Mouse (Mus musculus) stomach, postnatal 0 days (tissue): Measurements from ENCODE around the gene Pde4dip. TPM values are rescaled to one million over a fixed set of nuclear protein-coding genes. Genes with fewer than 3 reads are reported as not detected.

Source experiments
- ATAC-seq: fragments of 200-750 bp; cut with Nextera tagmentation; 2 replicates; pipeline ENCODE4 v1.8.0; 2017; ENCODE audit not compliant: low FRiP score, low TSS enrichment
- DNase-seq: peaks from one replicate; pipeline ENCODE4 v3.0.0-alpha.2; 2016; ENCODE audit warnings: low spot score
- H3K27ac ChIP-seq: fragments of 300-500 bp; sonication (generic); replicated peaks from 2 replicates; pipeline ENCODE4 v1.5.1; 2014; ENCODE audit warnings: mild to moderate bottlenecking, control low read depth
- H3K27me3 ChIP-seq: fragments of 300-500 bp; sonication (generic); 2 replicates; pipeline ENCODE4 v1.6.1; 2014; ENCODE audit warnings: low read length; ENCODE audit not compliant: control insufficient read depth, insufficient read depth
- H3K36me3 ChIP-seq: fragments of 300-500 bp; sonication (generic); 2 replicates; pipeline ENCODE4 v1.6.1; 2014; ENCODE audit warnings: low read length, mixed read lengths; ENCODE audit not compliant: control insufficient read depth, insufficient read depth
- H3K4me1 ChIP-seq: fragments of 300-500 bp; sonication (generic); replicated peaks from 2 replicates; pipeline ENCODE4 v1.6.1; 2014; ENCODE audit warnings: antibody characterized with exemption; ENCODE audit not compliant: control insufficient read depth, insufficient read depth
- H3K4me2 ChIP-seq: fragments of 300-500 bp; sonication (generic); replicated peaks from 2 replicates; pipeline ENCODE4 v1.6.1; 2014; ENCODE audit warnings: low read depth, mild to moderate bottlenecking, control low read depth, moderate library complexity
- H3K4me3 ChIP-seq: fragments of 300-500 bp; sonication (generic); 2 replicates; pipeline ENCODE4 v1.5.1; 2014; ENCODE audit warnings: low read depth, low read length, control low read depth
- H3K9ac ChIP-seq: fragments of 300-500 bp; sonication (generic); 2 replicates; pipeline ENCODE4 v1.6.1; 2014; ENCODE audit warnings: mild to moderate bottlenecking, low read length, control low read depth, mixed read lengths
- H3K9me3 ChIP-seq: fragments of 300-500 bp; sonication (generic); 2 replicates; pipeline ENCODE4 v1.6.1; 2016; ENCODE audit warnings: low read length; ENCODE audit not compliant: control insufficient read depth
- CTCF ChIP-seq: IDR thresholded peaks from 2 replicates; pipeline ENCODE4 v1.5.1; 2016; ENCODE audit warnings: antibody characterized with exemption, low read depth, mild to moderate bottlenecking, moderate library complexity
- EP300 ChIP-seq: optimal IDR thresholded peaks from 2 replicates; pipeline ENCODE3; 2016; ENCODE audit warnings: antibody characterized with exemption
- WGBS: fragments of 180-500 bp; shearing (Covaris S2); extraction: QIAGEN DNeasy Blood & Tissue Kit; methylation state at CpG from one replicate; pipeline ENCODE4 v1.1.7; 2014; 5-methylcytosine and 5-hydroxymethylcytosine counted together
- polyA plus RNA-seq: library from polyadenylated mRNA; unstranded; fragments of >200 nt; fragmentation: Nextera tagmentation; extraction: Ambion mirVana; gene quantifications from 2 replicates; pipeline ENCODE4 v1.2.1, GENCODE M21; 2015

Gene Pde4dip
- polyA plus RNA-seq, 1 experiment from 2014 or later = 9.9 TPM

DNA sequence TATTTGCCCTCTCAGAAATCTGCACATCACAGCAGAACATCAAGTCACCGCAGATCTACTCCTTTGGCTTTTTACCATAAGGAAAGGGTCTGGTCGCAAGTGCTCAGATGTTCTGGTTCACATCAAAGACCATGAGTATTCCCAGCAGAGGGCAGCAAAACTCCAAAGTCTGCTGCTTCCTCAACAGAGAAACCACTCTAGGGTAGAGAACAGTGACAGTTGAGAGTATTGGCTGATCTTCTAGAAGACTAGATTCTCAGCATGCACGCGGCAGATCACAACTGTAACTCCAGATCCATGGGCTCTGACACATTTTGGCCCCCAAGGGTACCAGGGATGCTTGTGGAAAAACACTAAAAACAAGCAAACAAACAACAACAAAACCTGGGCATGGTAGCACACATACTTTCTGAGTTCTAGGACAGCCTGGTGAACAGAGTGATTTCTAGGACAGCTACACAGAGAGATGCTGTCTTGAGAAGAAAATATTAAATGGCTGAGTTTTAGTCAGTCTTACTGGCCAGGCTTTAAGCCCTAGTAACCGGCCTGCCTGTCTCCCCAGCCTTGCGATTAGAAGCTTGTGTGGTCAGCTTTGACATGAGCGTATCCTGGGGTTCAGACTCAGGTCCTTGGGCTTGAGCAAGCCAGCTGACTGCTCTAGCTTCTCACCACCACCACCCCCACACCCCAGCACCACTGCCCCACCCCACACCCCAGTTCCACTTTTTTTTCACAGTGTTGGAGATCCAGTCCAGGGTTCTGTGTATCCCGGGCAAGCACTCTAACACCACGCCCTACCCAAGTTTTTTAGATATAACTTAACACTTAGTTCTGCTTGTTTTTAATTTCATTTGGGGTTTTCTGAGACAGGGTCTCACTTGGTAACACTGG, 40.7 kb upstream of the Pde4dip start:
- DNase-seq (peak; percentile 83), ATAC-seq (peak; percentile 58; the same call in 1 of the 2 replicates)
- H3K4me3 ChIP-seq = no peak overlapping the region
- no peaks in the 10 kb centered on the region for H3K9me3 ChIP-seq
- 44% methylated on average over 9 of the region's 9 CpGs for WGBS
- H3K36me3 ChIP-seq = peaks cover under 1% of the 10 kb centered on the region; the same call in 1 of the 2 replicates
- H3K27me3 ChIP-seq = no peaks in the 10 kb centered on the region
- TF ChIP-seq EP300 = no peak
- TF ChIP-seq CTCF = peak; percentile 93
- no peak overlapping the region for H3K4me2 ChIP-seq
- no peak overlapping the region for H3K9ac ChIP-seq
- no peak overlapping the region for H3K27ac ChIP-seq
- no peaks in the 10 kb centered on the region for H3K4me1 ChIP-seq

DNA sequence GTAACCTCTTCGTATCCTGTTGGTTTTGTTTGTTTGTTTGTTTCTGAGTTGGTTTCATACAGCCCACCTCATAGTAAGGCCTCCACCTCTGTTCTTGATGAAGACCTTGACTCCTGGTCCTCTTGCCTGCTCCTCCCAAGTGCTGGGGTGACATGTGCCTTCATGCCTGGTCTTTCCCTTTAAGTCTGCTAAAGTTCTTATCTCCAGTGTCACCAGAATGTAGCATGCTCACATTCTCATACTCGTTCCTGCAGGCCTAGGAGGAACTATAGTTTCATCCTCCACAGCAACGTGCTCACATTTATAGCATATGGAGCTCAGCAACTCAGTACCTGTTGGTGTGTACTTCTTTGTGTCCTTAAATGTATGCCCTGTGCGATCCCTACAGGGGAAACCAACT, 38.8 kb upstream of the Pde4dip start:
- no peak for TF ChIP-seq CTCF
- TF ChIP-seq EP300 = no peak
- Histone ChIP-seq H3K36me3 (peaks cover 11% of the 10 kb centered on the region; the same call in 1 of the 2 replicates), H3K4me3 (no peak overlapping the region), H3K9me3 (no peaks in the 10 kb centered on the region), H3K27me3 (no peaks in the 10 kb centered on the region), H3K4me2 (no peak overlapping the region), H3K4me1 (no peaks in the 10 kb centered on the region), H3K27ac (no peak overlapping the region), H3K9ac (no peak overlapping the region)
- no peak for DNase-seq
- 54% methylated on average over 4 of the region's 4 CpGs for WGBS
- ATAC-seq = no peak

DNA sequence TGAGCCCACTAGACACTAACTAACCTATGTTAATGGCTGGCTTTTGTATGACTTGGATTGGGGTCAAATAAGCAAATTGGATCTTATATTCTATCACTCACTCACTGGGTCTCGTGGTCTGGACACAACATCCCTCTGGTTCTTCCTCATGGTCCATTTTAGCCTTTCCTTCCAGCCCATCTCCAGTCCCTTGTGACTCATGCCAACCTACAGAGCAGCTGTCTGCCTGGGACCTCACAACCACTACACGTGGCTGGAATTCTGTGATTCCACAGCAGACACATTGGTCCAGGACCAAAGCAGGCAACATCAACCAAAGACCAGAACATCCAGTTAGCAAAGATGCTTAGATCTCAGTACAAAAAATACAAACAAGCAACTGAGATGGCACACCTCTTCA, 36.7 kb upstream of the Pde4dip start:
- H3K27ac ChIP-seq = no peak overlapping the region
- no peak overlapping the region for H3K9ac ChIP-seq
- 84% methylated on average over 2 of the region's 2 CpGs for WGBS
- H3K27me3 ChIP-seq = no peaks in the 10 kb centered on the region
- no peak for TF ChIP-seq CTCF
- TF ChIP-seq EP300 = no peak
- peaks cover 12% of the 10 kb centered on the region; the same call in 1 of the 2 replicates for H3K36me3 ChIP-seq
- DNase-seq = no peak
- no peaks in the 10 kb centered on the region for H3K4me1 ChIP-seq
- H3K4me3 ChIP-seq = no peak overlapping the region
- no peak overlapping the region for H3K4me2 ChIP-seq
- ATAC-seq = no peak
- H3K9me3 ChIP-seq = no peaks in the 10 kb centered on the region

DNA sequence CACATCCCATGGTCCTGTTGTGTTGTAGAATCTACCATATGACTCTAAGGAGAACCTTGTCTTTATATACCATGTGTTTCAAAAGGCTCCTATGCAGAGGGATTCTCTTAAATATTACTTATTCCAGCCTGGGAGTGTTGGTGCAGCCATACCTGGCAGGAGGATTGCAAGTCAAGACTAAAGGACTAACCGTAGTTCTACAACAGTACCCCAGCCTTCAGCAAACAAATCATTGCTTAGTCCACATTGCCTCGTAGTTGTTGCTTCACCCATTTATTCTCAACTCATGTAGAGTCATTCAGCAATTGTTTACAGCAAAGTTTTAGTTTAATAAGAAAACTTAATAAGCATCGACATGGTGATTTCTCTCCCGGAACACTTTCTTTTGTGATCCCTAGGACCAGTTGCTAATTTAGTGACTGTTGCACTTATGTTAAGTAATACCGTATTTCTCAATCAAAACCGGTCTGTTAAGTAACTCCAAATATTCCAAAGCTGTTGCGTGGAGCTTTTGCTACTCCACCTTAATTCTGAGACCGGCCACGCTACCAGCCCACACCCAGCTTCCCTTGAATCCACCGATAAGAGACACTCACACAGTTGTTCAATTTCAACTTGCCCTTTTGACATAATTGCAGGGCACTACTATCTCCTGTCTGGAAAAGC, 30.5 kb upstream of the Pde4dip start:
- no peak for DNase-seq
- Histone ChIP-seq H3K9me3 (no peaks in the 10 kb centered on the region), H3K36me3 (peaks cover 17% of the 10 kb centered on the region), H3K9ac (no peak overlapping the region), H3K27ac (no peak overlapping the region), H3K4me1 (no peaks in the 10 kb centered on the region), H3K4me3 (no peak overlapping the region), H3K27me3 (no peaks in the 10 kb centered on the region), H3K4me2 (no peak overlapping the region)
- 84% methylated on average over 10 of the region's 10 CpGs for WGBS
- TF ChIP-seq CTCF (no peak), EP300 (no peak)
- no peak for ATAC-seq

DNA sequence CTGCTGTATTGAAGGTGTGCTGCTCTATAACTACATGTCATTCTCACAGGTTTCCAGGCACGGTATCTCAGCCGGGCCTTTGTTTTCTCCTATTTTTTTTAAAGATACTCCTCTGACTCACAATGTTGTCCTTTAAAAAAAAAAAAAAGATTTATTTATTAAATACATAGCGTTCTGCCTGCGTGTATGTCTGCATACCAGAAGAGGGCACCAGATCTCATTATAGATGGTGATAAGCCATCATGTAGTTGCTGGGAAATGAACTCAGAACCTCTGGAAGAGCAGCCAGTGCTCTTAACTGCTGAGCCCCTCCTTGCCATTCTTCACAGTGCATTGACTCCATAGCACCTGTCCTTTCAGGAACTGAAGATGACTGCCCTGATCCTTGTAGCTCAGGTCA, 26.6 kb upstream of the Pde4dip start:
- TF ChIP-seq EP300 (no peak), CTCF (peak; percentile 66)
- no peaks in the 10 kb centered on the region for H3K9me3 ChIP-seq
- no peaks in the 10 kb centered on the region for H3K4me1 ChIP-seq
- 42% methylated on average over 4 of the region's 4 CpGs for WGBS
- H3K9ac ChIP-seq = no peak overlapping the region
- H3K27ac ChIP-seq = no peak overlapping the region
- no peak overlapping the region for H3K4me2 ChIP-seq
- no peaks in the 10 kb centered on the region for H3K27me3 ChIP-seq
- no peak for DNase-seq
- H3K4me3 ChIP-seq = no peak overlapping the region
- ATAC-seq = 0 out of 2 replicates have a peak, but pooled peaks have one; percentile 32
- H3K36me3 ChIP-seq = peaks cover 5% of the 10 kb centered on the region; the same call in 1 of the 2 replicates
